Mouse (Mus musculus) ES-Bruce4 (cell line): ENCODE data around the gene Aldh1a2. TPM values are rescaled to one million over a fixed set of nuclear protein-coding genes. Genes with fewer than 3 reads are reported as not detected.

Experiments used
- H3K27ac ChIP-seq: 2 replicates; pipeline ENCODE4 v1.5.1; 2012; ENCODE audit warnings: low read length, inconsistent platforms; ENCODE audit not compliant: insufficient read depth
- H3K27me3 ChIP-seq: 2 replicates; pipeline ENCODE4 v1.6.1; 2012; ENCODE audit warnings: mild to moderate bottlenecking, low read length, inconsistent platforms; ENCODE audit not compliant: control insufficient read depth, poor library complexity, insufficient read depth, severe bottlenecking
- H3K36me3 ChIP-seq: 2 replicates; pipeline ENCODE4 v1.6.1; 2012; ENCODE audit warnings: inconsistent platforms, mild to moderate bottlenecking, low read length, moderate library complexity; ENCODE audit not compliant: control insufficient read depth, poor library complexity, insufficient read depth, severe bottlenecking
- H3K4me1 ChIP-seq: one replicate; pipeline ENCODE4 v1.8.1; 2011; ENCODE audit warnings: low read length; ENCODE audit not compliant: control insufficient read depth, insufficient read depth
- H3K4me3 ChIP-seq: 2 replicates; pipeline ENCODE4 v1.5.1; 2011; ENCODE audit warnings: low read depth, mild to moderate bottlenecking, low read length
- H3K9ac ChIP-seq: 2 replicates; pipeline ENCODE4 v1.6.1; 2012; ENCODE audit warnings: low read depth, mild to moderate bottlenecking, inconsistent platforms; ENCODE audit not compliant: poor library complexity, severe bottlenecking
- H3K9me3 ChIP-seq: replicated peaks from 2 replicates; pipeline ENCODE4 v1.6.1; 2012; ENCODE audit warnings: mild to moderate bottlenecking, low read length, inconsistent platforms; ENCODE audit not compliant: control insufficient read depth, poor library complexity, insufficient read depth, severe bottlenecking
- CTCF ChIP-seq: IDR thresholded peaks from one replicate; pipeline ENCODE4 v1.8.1; 2011; ENCODE audit warnings: low read depth, low read length
- EP300 ChIP-seq: IDR thresholded peaks from 2 replicates; pipeline ENCODE4 v1.6.1; 2011; ENCODE audit warnings: low read depth, low read length; ENCODE audit not compliant: insufficient read depth
- POLR2A ChIP-seq: IDR thresholded peaks from one replicate; pipeline ENCODE4 v1.8.1; 2011; ENCODE audit warnings: low read length; ENCODE audit not compliant: insufficient read depth
- polyA plus RNA-seq: library from polyadenylated mRNA; stranded (reverse); fragments of >200 nt; gene quantifications from 2 replicates; pipeline ENCODE4 v1.2.4, GENCODE M21; 2011; ENCODE audit warnings: low read depth; ENCODE audit not compliant: missing spikeins, insufficient read depth, insufficient read length

The Aldh1a2 gene
- polyA plus RNA-seq, 1 experiment: 2.0 TPM

GRCm38 (mm10) chr9:71319776-71320175 lies 104.2 kb downstream of the Aldh1a2 start:
- Histone ChIP-seq H3K9ac (no peak overlapping the region), H3K27me3 (no peaks in the 10 kb centered on the region), H3K4me3 (no peak overlapping the region), H3K36me3 (no peaks in the 10 kb centered on the region), H3K4me1 (no peaks in the 10 kb centered on the region), H3K9me3 (no peaks in the 10 kb centered on the region), H3K27ac (no peak overlapping the region)
- TF ChIP-seq CTCF (no peak), EP300 (no peak), POLR2A (no peak)

DNA sequence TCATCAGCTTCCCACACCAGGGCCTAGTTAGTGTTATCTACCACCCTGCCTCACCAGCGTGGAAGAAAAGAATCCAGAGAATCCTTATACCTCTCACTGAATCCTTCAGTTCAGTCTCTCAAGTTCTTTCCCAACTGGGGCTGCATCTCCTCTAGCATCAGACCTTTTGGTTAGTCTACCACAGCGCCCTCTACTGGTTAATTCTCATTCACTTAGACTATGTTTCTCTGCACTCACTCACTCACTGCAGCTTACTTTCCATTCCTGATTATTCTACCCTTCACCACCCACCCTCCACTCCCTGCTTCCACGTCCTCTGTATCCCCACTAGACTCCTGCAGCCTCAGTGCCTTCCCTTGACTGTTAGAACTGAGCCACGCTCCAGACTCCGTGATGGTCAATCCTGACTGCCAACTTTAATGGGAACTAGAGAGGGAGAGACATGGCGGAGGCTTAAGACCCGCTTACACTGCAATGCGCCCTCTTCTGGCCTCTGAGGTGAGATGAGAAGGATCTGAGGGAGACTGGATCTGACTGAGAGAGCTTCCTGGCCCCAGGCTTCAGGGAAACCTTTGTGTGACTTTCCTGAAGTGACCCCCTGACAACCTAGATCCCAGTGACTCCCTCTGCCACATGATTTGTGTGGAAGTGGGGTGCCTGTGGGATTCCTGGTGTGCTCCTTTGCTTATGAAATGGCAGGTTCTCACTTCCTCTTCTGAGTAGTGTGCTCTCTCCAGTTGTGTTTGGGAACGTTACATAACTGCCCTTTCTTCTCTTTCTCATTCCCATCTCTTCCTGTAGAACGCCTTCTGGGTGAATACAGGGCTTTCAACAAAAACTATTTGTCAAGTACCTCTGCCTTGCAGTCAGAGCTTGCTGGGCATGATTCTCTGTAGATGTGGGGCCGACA lies 104.9 kb downstream of the Aldh1a2 start:
- H3K27ac ChIP-seq: no peak overlapping the region
- no peaks in the 10 kb centered on the region for H3K9me3 ChIP-seq
- H3K9ac ChIP-seq: no peak overlapping the region
- no peak overlapping the region for H3K4me3 ChIP-seq
- no peak for TF ChIP-seq POLR2A
- TF ChIP-seq CTCF: peak; percentile 58
- no peak for TF ChIP-seq EP300
- no peaks in the 10 kb centered on the region for H3K4me1 ChIP-seq
- H3K36me3 ChIP-seq: no peaks in the 10 kb centered on the region
- H3K27me3 ChIP-seq: no peaks in the 10 kb centered on the region

DNA sequence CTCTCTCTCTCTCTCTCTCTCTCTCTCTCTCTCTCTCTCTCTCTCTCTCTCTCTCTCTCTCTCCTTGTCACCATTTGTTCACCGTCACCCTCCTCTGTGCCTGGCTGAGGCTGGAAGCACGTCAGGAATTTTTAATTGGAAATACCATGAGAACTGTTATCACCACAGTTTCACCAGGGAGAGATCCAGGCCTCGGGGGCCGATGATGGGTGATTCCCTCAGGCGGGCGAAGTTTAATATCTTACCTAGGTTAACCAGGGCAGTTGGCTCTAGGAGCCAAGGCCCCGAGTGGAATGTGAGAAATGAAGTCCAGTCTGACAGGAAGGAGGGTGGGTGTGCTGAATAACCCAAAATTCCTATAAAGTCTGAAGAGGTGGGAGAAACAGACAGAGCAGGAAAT lies 105.8 kb downstream of the Aldh1a2 start:
- Histone ChIP-seq H3K9me3 (no peaks in the 10 kb centered on the region), H3K9ac (no peak overlapping the region), H3K4me1 (no peaks in the 10 kb centered on the region), H3K27me3 (no peaks in the 10 kb centered on the region), H3K4me3 (no peak overlapping the region), H3K27ac (no peak overlapping the region), H3K36me3 (no peaks in the 10 kb centered on the region)
- TF ChIP-seq CTCF: no peak
- no peak for TF ChIP-seq POLR2A
- no peak for TF ChIP-seq EP300

- Histone ChIP-seq H3K4me3 (no peak overlapping the region), H3K27me3 (no peaks in the 10 kb centered on the region), H3K27ac (no peak overlapping the region), H3K36me3 (no peaks in the 10 kb centered on the region), H3K9me3 (no peaks in the 10 kb centered on the region), H3K4me1 (no peaks in the 10 kb centered on the region), H3K9ac (no peak overlapping the region)
- TF ChIP-seq POLR2A (no peak), EP300 (no peak), CTCF (no peak)
Observed at GRCm38 (mm10) chr9:71321871-71322270, 106.3 kb downstream of the Aldh1a2 start.

GRCm38 (mm10) chr9:71323303-71323952 lies 107.8 kb downstream of the Aldh1a2 start:
- no peak overlapping the region for H3K4me3 ChIP-seq
- H3K27ac ChIP-seq: no peak overlapping the region
- H3K27me3 ChIP-seq: no peaks in the 10 kb centered on the region
- no peak overlapping the region for H3K9ac ChIP-seq
- no peaks in the 10 kb centered on the region for H3K36me3 ChIP-seq
- TF ChIP-seq EP300: no peak
- TF ChIP-seq CTCF: no peak
- TF ChIP-seq POLR2A: no peak
- no peaks in the 10 kb centered on the region for H3K4me1 ChIP-seq
- no peaks in the 10 kb centered on the region for H3K9me3 ChIP-seq

GRCm38 (mm10) chr9:71324060-71324459 lies 108.5 kb downstream of the Aldh1a2 start:
- Histone ChIP-seq H3K4me1 (no peaks in the 10 kb centered on the region), H3K27ac (no peak overlapping the region), H3K36me3 (no peaks in the 10 kb centered on the region), H3K4me3 (no peak overlapping the region), H3K9ac (no peak overlapping the region), H3K27me3 (no peaks in the 10 kb centered on the region), H3K9me3 (no peaks in the 10 kb centered on the region)
- no peak for TF ChIP-seq CTCF
- TF ChIP-seq POLR2A: no peak
- no peak for TF ChIP-seq EP300
